ENCODE assay signal across 21 mouse cellular contexts in genomic region chr5:125467261-125467660, GRCm38 (mm10). TPM values are rescaled to one million over a fixed set of nuclear protein-coding genes. Genes with fewer than 3 reads are reported as not detected.
DNase-seq lines count a peak whose midpoint lies in the region; ATAC-seq lines count a peak whose summit lies in the region.
"Had no signal": no experiment of that assay in that cellular context is flagged by ENCODE, and none has a peak within 500 bp of the region (broad histone marks: within the 10 kb centered on the region; RNA-seq: fewer than 3 reads in every experiment).

No protein-coding gene starts in this region.

- no peaks in the 10 kb centered on the region for H3K36me3 ChIP-seq in liver, embryonic 13.5 days
- H3K36me3 ChIP-seq in liver, embryonic 11.5 days (ENCODE audit: control insufficient read depth, insufficient read depth, low read length), result no peaks in the 10 kb centered on the region
- H3K36me3 ChIP-seq: forebrain, embryonic 15.5 days; heart, embryonic 10.5 days; liver, embryonic 15.5 days; neural tube, embryonic 13.5 days had no signal

- DNase-seq in adrenal gland, postnatal 10 days, result peak; percentile 69
- no peak for DNase-seq in adrenal gland, postnatal 4 days (ENCODE audit: low spot score in 2 of 2)
- no peak for DNase-seq in liver, embryonic 13.5 days
- DNase-seq in liver, embryonic 11.5 days (ENCODE audit: low spot score), result no peak
- peak; percentile 83 for DNase-seq in kidney, postnatal 14 days
- no peak for DNase-seq in layer of hippocampus, postnatal 14 days (ENCODE audit: low spot score in 2 of 2)
- no peak for DNase-seq in cerebellum, adult 9-10 months
- DNase-seq: cerebellum, adult 11 months; cerebellum, postnatal 36 days; gastrocnemius, postnatal 36 days; heart, postnatal 10 days; lung, postnatal 36 days; right cerebral cortex, postnatal 25 days; thymus, postnatal 14 days had no signal

- peaks cover 65% of the 10 kb centered on the region for H3K4me1 ChIP-seq in liver, embryonic 13.5 days (replicated peaks)
- H3K4me1 ChIP-seq in liver, embryonic 11.5 days (replicated peaks; ENCODE audit: control insufficient read depth, insufficient read depth, low read length), result peaks cover 13% of the 10 kb centered on the region

- peak overlapping the region; percentile 50 for H3K27ac ChIP-seq in liver, embryonic 13.5 days
- H3K27ac ChIP-seq in liver, embryonic 11.5 days (ENCODE audit: low read depth, low read length), result no peak overlapping the region
- H3K27ac ChIP-seq: forebrain, embryonic 15.5 days; hindbrain, embryonic 14.5 days; neural tube, embryonic 13.5 days had no signal

- H3K27me3 ChIP-seq in liver, embryonic 13.5 days, result no peaks in the 10 kb centered on the region
- H3K27me3 ChIP-seq in liver, embryonic 11.5 days (replicated peaks; ENCODE audit: control insufficient read depth, insufficient read depth, low read length), result no peaks in the 10 kb centered on the region
- H3K27me3 ChIP-seq: CH12.LX; forebrain, embryonic 15.5 days; liver, embryonic 15.5 days; neural tube, embryonic 13.5 days had no signal

- H3K4me2 ChIP-seq in liver, embryonic 13.5 days, result no peak overlapping the region
- no peak overlapping the region for H3K4me2 ChIP-seq in liver, embryonic 11.5 days
- H3K4me2 ChIP-seq: forebrain, embryonic 15.5 days; hindbrain, embryonic 14.5 days; liver, embryonic 15.5 days; neural tube, embryonic 13.5 days had no signal

- WGBS in liver, embryonic 13.5 days (ENCODE audit: insufficient replicate concordance), result 82% methylated on average over 14 of the region's 14 CpGs
- 84% methylated on average over 14 of the region's 14 CpGs for WGBS in liver, embryonic 11.5 days

- no peak overlapping the region for H3K4me3 ChIP-seq in liver, embryonic 13.5 days (replicated peaks)
- H3K4me3 ChIP-seq in liver, embryonic 11.5 days (ENCODE audit: low read depth, low read length), result no peak overlapping the region
- H3K4me3 ChIP-seq: forebrain, embryonic 15.5 days; heart, embryonic 10.5 days; liver, embryonic 15.5 days; neural tube, embryonic 13.5 days had no signal

- no peak for ATAC-seq in liver, embryonic 13.5 days (ENCODE audit: low read depth)
- no peak for ATAC-seq in liver, embryonic 11.5 days (replicated peaks; ENCODE audit: low FRiP score)
- no peak for ATAC-seq in monocyte, adult 5-6 weeks (replicated peaks; ENCODE audit: insufficient number of reproducible peaks, low FRiP score, low TSS enrichment, poor library complexity, severe bottlenecking)
- ATAC-seq: forebrain, embryonic 15.5 days had no signal

- no peak overlapping the region; the same call in 1 of the 2 replicates for H3K9ac ChIP-seq in liver, embryonic 13.5 days
- no peak overlapping the region for H3K9ac ChIP-seq in liver, embryonic 11.5 days (ENCODE audit: low read depth, low read length)
- H3K9ac ChIP-seq: forebrain, embryonic 15.5 days; hindbrain, embryonic 14.5 days; liver, embryonic 15.5 days; neural tube, embryonic 13.5 days had no signal

- no peaks in the 10 kb centered on the region for H3K9me3 ChIP-seq in liver, embryonic 13.5 days (replicated peaks)
- no peaks in the 10 kb centered on the region for H3K9me3 ChIP-seq in liver, embryonic 11.5 days (ENCODE audit: control insufficient read depth, low read length)
- H3K9me3 ChIP-seq: forebrain, embryonic 15.5 days; heart, embryonic 10.5 days; liver, embryonic 15.5 days; neural tube, embryonic 13.5 days had no signal

RNA-seq across cellular contexts. Expression of gene Aacs, which starts 8.4 kb away (rescaled TPM):
- 10 to 100 TPM; 18.1 to 18.5 TPM for total RNA-seq in adrenal gland, postnatal 10 days (2021)
- 10 to 100 TPM; 12.8 to 18.9 TPM for total RNA-seq in adrenal gland, postnatal 4 days (2021)
- polyA plus RNA-seq in liver, embryonic 13.5 days (2015; fragmentation: Nextera tagmentation; extraction: Ambion mirVana), result 17.5 and 17.9 TPM in 2 replicates
- polyA plus RNA-seq in liver, embryonic 11.5 days (2014; fragmentation: Nextera tagmentation; extraction: Ambion mirVana), result 29.3 and 29.7 TPM in 2 replicates
- total RNA-seq in layer of hippocampus, postnatal 14 days (2021), result 10 to 100 TPM; 77.1 to 87.7 TPM
- total RNA-seq in monocyte, adult 5-6 weeks (2017), result 9.0 to 122 TPM (median 12.6 TPM) in 3 replicates

RNA-seq across cellular contexts. Expression of gene Bri3bp, which starts 25.9 kb away (rescaled TPM):
- total RNA-seq in adrenal gland, postnatal 10 days (2021), result 10 to 100 TPM; 31.6 to 37.1 TPM
- total RNA-seq in adrenal gland, postnatal 4 days (2021), result 10 to 100 TPM; 34.2 to 37.0 TPM
- 30.7 and 31.8 TPM in 2 replicates for polyA plus RNA-seq in liver, embryonic 13.5 days (2015; fragmentation: Nextera tagmentation; extraction: Ambion mirVana)
- polyA plus RNA-seq in liver, embryonic 11.5 days (2014; fragmentation: Nextera tagmentation; extraction: Ambion mirVana), result 63.6 and 67.9 TPM in 2 replicates
- 10 to 100 TPM; 89.0 to 90.0 TPM for total RNA-seq in layer of hippocampus, postnatal 14 days (2021)
- 19.1 to 27.0 TPM (median 23.6 TPM) in 3 replicates for total RNA-seq in monocyte, adult 5-6 weeks (2017)

RNA-seq across cellular contexts. Expression of gene Dhx37, which starts 33.3 kb away (rescaled TPM):
- 10 to 100 TPM; 11.2 to 12.2 TPM for total RNA-seq in adrenal gland, postnatal 10 days (2021)
- 10 to 100 TPM; 14.0 to 16.0 TPM for total RNA-seq in adrenal gland, postnatal 4 days (2021)
- 5.8 and 6.2 TPM in 2 replicates for polyA plus RNA-seq in liver, embryonic 13.5 days (2015; fragmentation: Nextera tagmentation; extraction: Ambion mirVana)
- polyA plus RNA-seq in liver, embryonic 11.5 days (2014; fragmentation: Nextera tagmentation; extraction: Ambion mirVana), result 18.5 and 19.4 TPM in 2 replicates
- 10 to 100 TPM; 12.4 to 13.8 TPM for total RNA-seq in layer of hippocampus, postnatal 14 days (2021)
- 4.7 to 22.7 TPM (median 19.3 TPM) in 3 replicates for total RNA-seq in monocyte, adult 5-6 weeks (2017)

Comparison
In these comparisons a context has a peak if more than half of its experiments do, and no peak if none do; other contexts are left out.
1. DNase-seq: peak in adrenal gland, postnatal 10 days (single experiment) and kidney, postnatal 14 days (single experiment); none in adrenal gland, postnatal 4 days (0 of 2), liver, embryonic 13.5 days (single experiment), liver, embryonic 11.5 days (single experiment), layer of hippocampus, postnatal 14 days (0 of 2) and cerebellum, adult 9-10 months (single experiment).